Mouse (Mus musculus): Measurements from ENCODE around the gene Gm38655.
"Not testable (repeated sequence)": the region's sequence is repeated elsewhere in the genome, so short reads cannot be mapped to it uniquely, and the experiment has no call there.

Gm38655 gene

DNA sequence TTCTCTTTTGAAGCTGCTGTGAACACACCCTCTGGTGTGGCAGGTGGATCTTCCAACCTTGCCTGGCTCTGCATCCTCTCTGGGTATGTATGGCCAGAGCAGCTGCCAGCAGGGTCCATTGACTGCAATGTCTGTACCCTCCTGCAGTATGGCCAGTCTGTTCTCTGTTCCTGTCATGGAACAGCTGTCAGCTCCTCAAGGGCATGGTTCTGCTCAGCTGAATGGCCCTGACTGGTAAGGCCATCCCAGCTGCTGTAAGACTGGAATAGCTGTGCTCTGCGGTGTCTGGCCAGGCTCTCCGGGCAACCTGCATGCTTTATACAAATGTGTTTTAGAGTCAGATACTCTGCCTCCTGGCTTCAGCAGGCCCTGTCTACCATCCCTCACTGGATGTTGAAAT, 5.6 kb downstream of the Gm38655 start:
- no peak for DNase-seq (ENCODE audit: low read depth)

DNA sequence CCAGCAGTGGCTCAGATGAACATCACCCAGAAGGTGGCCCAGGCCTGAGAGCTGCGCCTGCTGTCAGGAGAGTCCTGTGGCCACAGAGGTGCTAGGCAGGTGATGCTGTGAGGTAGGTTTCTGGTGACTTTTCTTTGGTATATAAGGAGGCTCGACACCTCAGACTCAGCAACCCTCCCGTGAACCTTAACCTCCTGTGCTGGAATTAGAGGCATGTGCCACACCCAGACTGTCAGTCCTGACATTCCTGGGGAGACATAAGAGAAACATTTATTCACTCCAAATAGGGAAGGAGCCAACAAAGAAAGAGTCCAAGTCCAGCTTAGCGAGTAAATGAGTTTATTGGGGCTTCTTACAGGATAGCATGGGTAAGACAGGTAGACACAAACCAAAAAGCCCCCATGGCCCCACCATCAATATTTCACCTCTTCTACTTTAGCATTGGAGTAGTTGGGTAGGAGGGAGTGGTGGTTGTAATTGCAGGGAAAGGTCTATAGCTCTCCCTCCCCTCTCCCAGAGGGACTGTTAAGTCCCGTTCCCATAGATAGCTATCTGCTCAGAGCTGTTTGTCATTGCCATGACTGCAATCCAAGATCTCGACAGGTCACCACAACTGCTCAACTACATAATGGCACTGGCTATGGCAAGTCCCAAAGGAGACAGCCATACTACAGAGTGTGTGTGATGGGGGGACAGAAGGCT, 9.2 kb downstream of the Gm38655 start:
- no peak for DNase-seq (ENCODE audit: low read depth)

DNA sequence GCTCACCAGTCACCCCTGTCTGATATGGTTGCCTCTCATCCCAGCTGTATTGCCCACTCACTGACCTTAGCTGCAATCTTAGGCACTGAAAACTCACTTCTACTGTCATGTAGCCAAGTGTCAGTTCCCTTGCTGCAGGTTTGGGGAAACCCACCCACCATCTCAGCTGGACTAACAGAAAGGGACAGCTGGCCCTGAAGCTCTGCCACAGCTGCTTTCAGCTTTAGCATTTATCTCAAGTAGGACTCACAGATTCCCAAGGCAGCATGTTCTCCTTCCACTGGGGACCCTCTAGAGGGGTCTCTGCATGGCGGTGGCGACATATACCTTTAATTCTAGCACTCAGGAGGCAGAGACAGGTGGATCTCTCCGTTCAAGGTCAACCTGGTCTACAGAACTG, 10.5 kb downstream of the Gm38655 start:
- no peak for DNase-seq (ENCODE audit: low read depth)

DNA sequence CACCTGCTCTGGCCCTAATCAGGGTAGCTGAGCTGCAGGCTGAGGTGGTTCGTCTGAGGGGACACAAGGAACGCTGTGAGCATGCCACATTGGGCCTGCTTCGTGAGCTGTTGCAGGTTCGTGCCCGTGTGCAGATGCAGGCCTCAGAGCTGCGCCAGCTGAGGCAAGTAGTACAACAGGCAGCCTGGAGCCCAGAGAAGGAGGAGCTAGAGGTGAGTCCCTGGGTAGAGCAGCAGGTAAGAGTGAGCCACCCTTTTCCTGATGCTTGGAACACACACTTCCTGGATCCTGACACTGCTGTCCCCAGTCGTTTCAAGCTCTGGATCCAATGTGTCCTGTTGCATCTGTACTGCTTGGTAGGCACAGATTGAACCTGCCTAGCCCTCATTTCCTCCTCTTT, 11.9 kb downstream of the Gm38655 start:
- no peak for DNase-seq (ENCODE audit: low read depth)

DNA sequence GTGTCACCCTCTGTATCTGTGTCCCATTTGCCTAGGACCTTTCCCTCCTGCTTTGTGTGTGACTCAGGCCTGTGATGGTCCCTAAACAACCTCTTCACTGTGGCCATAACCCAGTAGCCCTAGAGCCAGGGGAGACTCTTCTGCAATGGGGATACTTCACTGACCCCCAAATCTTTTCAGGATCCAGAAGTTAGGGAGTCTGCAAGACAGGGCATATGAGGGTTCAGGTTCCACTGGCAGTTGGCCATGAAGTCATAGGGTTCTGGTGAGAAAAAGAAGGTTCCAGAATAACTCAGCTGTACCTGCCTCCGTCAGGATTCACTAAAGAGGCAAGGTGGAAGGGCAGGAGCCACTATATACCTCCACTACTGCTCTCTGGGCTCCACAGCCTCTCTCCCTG, 13.1 kb downstream of the Gm38655 start, which contains the start of gene Ccdc154:
Gene Ccdc154 (plus strand): TSS at position 301 of the 400 bp plus-strand sequence.
- no peak for DNase-seq (ENCODE audit: low read depth)

DNA sequence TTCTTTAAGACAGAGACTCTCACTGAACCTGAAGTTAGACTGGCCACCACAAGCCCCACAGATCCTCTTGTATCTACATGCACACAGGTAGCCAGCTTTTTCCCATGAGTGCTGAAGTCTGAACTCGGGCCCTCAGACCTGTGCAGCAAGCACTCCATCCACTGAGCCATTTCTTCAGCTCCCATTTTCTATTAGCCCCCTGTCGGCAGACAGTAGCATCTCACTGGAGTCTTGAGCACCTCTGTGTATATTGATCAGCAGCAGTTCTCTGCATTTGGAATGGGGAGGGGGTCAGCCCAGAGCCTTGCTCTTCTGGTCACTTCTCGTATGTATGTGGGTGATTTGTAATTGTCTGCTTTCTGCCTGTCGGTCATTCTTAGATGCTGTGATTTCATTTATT, 35.3 kb downstream of the Gm38655 start:
- no peak for DNase-seq (ENCODE audit: low read depth)

DNA sequence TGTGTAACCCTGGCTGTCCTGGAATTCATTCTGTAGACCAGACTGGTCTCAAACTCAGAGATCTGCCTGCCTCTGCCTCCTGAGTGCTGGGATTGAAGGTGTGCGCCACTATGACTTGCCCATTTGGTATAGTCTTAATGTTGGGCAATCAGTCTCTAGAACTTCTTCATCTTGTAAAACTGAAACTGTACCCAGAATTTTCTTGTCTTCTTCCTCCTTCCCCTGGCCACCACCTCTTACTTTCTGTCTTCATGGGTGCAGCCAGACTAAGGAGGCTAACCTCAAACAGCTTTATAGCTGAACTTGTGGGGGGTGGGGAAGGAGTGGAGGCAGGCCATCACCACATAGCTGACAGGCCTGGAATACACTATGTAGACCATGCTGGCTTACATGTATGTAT, 36.5 kb downstream of the Gm38655 start:
- no peak for DNase-seq (ENCODE audit: low read depth)

DNA sequence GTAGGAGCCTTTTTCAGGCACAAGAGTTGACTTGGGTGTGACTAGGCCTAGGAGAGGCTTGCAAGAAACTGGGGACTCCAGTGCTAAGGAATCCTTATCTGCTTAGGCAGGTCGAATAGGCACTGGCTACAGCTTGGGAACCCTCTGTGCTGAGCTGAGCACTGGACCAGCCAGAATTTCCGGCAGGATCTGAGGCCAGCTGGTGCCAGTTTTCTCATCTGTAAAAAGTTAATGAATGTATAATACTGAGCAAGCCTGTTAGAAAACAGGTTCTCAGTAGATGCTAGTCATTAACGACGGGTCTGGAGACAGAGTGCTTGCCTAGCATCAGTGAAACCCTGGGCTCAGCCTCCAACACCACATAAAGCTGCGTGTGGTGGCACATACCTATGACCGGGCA, 39.6 kb downstream of the Gm38655 start:
- DNase-seq (ENCODE audit: low read depth), result no peak

DNA sequence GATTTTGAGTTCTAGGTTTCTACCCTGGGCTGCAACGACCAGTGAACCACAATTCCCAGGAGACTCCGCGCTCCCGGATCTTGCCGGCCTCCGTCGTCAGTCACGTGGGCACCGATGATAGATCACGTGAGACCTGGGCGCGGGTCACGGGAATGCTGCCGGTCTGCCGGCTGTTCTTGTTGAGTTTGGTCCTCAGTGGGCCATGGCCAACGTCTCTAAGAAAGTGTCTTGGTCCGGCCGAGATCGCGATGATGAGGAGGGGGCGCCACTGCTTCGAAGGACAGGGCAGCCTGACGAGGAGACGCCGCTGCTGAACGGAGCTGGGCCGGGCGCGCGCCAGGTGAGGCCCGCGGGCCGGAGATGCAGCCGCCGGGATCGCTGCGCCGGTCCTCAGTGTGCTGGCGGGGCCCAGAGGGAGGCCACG, 42.0 kb downstream of the Gm38655 start, which contains the start of gene Clcn7:
Gene Clcn7 (plus strand): TSS at position 117 of the 424 bp plus-strand sequence.
- DNase-seq (ENCODE audit: low read depth), result peak; percentile 71

DNA sequence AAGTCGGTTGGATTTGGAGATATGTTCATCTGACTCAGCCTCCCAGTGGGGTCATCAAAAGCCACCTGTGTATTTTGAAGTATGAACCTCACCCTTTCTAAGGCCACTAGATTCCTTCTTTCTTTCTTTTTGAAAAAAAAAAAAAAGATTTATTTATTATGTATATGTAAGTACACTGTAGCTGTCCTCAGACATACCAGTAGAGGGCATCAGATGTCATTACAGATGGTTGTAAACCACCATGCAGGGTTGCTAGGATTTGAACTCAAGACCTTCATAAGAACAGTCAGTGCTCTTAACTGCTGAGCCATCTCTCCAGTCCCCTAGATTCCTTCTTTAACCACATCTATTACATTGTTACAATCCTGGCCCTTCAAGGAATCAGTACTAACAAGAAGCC, 45.2 kb downstream of the Gm38655 start:
- DNase-seq (ENCODE audit: low read depth), result no peak

DNA sequence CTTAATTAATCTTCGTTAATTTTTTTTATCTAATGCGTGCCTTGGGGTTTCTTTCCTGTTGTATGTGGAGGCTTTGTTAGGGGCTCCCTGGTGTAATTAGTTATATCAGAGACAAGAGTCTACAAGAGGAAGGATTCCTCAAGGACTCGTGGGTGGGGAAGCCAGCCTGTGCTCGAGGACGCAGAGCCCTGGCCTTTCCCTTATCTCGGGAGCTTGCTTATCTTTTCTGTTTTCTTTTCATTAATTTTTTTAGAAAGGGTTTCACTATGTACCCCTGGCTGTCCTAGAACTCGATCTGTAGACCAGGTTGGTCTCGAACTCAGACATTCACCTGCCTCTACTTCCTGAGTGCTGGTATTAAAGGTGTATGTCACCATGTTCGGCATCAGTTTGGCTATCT, 47.6 kb downstream of the Gm38655 start:
- no peak for DNase-seq (ENCODE audit: low read depth)

DNA sequence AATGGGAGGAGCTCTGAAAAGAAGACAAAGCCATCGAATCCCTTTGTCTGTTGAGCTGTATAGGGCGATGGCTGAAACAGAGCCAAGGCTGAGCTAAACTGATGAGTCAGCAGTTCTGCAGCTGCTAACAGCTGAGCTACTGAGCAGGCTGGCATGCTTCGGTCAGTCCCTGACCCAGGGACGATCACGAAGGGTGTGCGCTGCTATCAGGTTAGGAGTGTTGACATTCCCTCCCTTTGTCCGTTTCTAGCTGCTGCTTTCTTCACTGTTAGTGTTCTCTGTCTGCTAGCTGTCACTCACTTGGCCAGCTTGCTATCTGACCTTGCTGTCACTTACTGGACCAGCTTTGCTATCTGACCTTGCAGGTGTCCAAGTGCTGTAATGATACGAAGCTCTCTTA, 48.2 kb downstream of the Gm38655 start:
- DNase-seq (ENCODE audit: low read depth), result no peak

DNA sequence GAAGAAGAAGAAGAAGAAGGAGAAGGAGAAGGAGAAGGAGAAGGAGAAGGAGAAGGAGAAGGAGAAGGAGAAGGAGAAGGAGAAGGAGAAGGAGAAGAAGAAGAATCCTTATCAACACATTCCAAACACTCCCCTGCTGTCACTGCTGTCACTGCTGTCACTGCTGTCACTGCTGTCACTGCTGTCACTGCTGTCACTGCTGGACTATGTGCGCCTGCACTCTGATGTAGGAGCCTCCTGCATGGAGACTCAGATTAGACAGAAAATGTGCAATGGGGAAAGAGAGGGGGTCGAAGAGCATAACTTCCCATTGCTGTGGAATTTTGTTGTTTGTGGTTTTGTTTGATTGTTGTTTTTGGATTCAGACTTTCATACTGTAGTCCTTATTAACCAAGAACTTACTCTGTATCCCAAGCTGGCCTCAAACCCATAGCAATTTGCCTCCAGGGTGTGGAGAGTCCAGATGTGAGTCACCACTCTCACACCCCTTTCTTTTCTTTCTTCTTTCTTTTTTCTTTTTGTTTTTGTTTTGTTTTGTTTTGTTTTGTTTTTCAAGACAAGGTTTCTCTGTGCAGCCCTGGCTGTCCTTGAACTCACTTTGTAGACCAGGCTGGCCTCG, 49.7 kb downstream of the Gm38655 start:
- DNase-seq (ENCODE audit: low read depth), result not testable (repeated sequence)

DNA sequence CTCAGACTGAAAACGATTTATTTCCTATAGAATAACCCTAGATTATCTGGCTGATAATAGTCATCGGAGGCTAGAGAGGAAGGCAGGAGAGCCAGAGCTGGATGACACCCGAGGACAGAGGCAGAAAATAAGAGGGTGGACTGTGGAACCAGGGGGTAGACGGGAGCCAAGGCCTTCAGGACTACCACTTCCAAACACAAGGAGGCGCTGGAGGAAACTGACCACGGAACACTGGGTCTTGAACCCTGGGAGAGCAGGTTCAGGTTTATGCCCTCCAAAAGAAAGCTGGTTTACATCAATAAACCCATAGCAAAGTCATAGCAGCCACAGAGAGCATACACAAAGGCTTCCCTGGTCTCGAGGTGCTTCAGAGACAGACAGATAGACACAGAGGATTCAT, 51.3 kb downstream of the Gm38655 start:
- DNase-seq (ENCODE audit: low read depth), result no peak
